Mouse (Mus musculus): ENCODE measurements at regions not wholly inside any gene's neighbourhood (a gene's known extent, or its start where the extent isn't known, plus 50 kb on each side); places are given as distances from the start of the nearest gene placed in this dataset.

GRCm38 (mm10) chr6:140816359-140816758 is 87.3 kb downstream of the Gm11077 start:
- no peaks in the 10 kb centered on the region for H3K27me3 ChIP-seq (ENCODE audit: insufficient read depth, low read length)
- ATAC-seq (ENCODE audit: insufficient read depth), result no peak
- no peaks in the 10 kb centered on the region for H3K4me1 ChIP-seq (ENCODE audit: insufficient read depth)
- no peak for DNase-seq
- no peak overlapping the region for H3K27ac ChIP-seq (ENCODE audit: low read depth)
- H3K4me3 ChIP-seq (ENCODE audit: low read depth, low read length), result no peak overlapping the region
- WGBS, result 30% methylated on average over 1 of the region's 1 CpGs
- no peaks in the 10 kb centered on the region for H3K9me3 ChIP-seq (ENCODE audit: low read depth, low read length)
- no peak overlapping the region for H3K9ac ChIP-seq
- TF ChIP-seq CTCF (IDR thresholded peaks at IDR 0.05; ENCODE audit: low read depth), result no peak
- no peaks in the 10 kb centered on the region for H3K36me3 ChIP-seq (ENCODE audit: insufficient read depth)
- H3K4me2 ChIP-seq, result no peak overlapping the region

GRCm38 (mm10) chr6:140816831-140817230 is 87.7 kb downstream of the Gm11077 start:
- no peak for TF ChIP-seq CTCF (IDR thresholded peaks at IDR 0.05; ENCODE audit: low read depth)
- Histone ChIP-seq H3K9ac (no peak overlapping the region), H3K27me3 (ENCODE audit: insufficient read depth, low read length) (no peaks in the 10 kb centered on the region), H3K36me3 (ENCODE audit: insufficient read depth) (no peaks in the 10 kb centered on the region), H3K4me3 (ENCODE audit: low read depth, low read length) (no peak overlapping the region), H3K9me3 (ENCODE audit: low read depth, low read length) (no peaks in the 10 kb centered on the region), H3K27ac (ENCODE audit: low read depth) (no peak overlapping the region), H3K4me1 (ENCODE audit: insufficient read depth) (no peaks in the 10 kb centered on the region), H3K4me2 (no peak overlapping the region)
- peak; percentile 25 for DNase-seq
- WGBS, result 21% methylated on average over 6 of the region's 6 CpGs
- no peak for ATAC-seq (ENCODE audit: insufficient read depth)

GRCm38 (mm10) chr6:140819451-140819878 is 90.4 kb downstream of the Gm11077 start:
- H3K36me3 ChIP-seq (ENCODE audit: insufficient read depth), result no peaks in the 10 kb centered on the region
- DNase-seq (peak; percentile 69), ATAC-seq (ENCODE audit: insufficient read depth) (peak; percentile 68)
- no peaks in the 10 kb centered on the region for H3K27me3 ChIP-seq (ENCODE audit: insufficient read depth, low read length)
- no peak overlapping the region for H3K27ac ChIP-seq (ENCODE audit: low read depth)
- H3K9ac ChIP-seq, result no peak overlapping the region
- no peaks in the 10 kb centered on the region for H3K4me1 ChIP-seq (ENCODE audit: insufficient read depth)
- TF ChIP-seq CTCF (IDR thresholded peaks at IDR 0.05; ENCODE audit: low read depth), result no peak
- no peak overlapping the region for H3K4me2 ChIP-seq
- 47% methylated on average over 8 of the region's 8 CpGs for WGBS
- H3K4me3 ChIP-seq (ENCODE audit: low read depth, low read length), result no peak overlapping the region
- H3K9me3 ChIP-seq (ENCODE audit: low read depth, low read length), result no peaks in the 10 kb centered on the region

GRCm38 (mm10) chr6:140826522-140826921 is 97.4 kb downstream of the Gm11077 start:
- no peak for ATAC-seq (ENCODE audit: insufficient read depth)
- no peak for TF ChIP-seq CTCF (IDR thresholded peaks at IDR 0.05; ENCODE audit: low read depth)

GRCm38 (mm10) chr6:140827651-140828050 is 98.6 kb downstream of the Gm11077 start:
- no peak for TF ChIP-seq CTCF (IDR thresholded peaks at IDR 0.05; ENCODE audit: low read depth)
- no peak for DNase-seq
- Histone ChIP-seq H3K4me3 (ENCODE audit: low read depth, low read length) (no peak overlapping the region), H3K9ac (no peak overlapping the region), H3K4me1 (ENCODE audit: insufficient read depth) (no peaks in the 10 kb centered on the region), H3K27me3 (ENCODE audit: insufficient read depth, low read length) (no peaks in the 10 kb centered on the region), H3K4me2 (no peak overlapping the region), H3K36me3 (ENCODE audit: insufficient read depth) (no peaks in the 10 kb centered on the region), H3K9me3 (ENCODE audit: low read depth, low read length) (no peaks in the 10 kb centered on the region), H3K27ac (ENCODE audit: low read depth) (no peak overlapping the region)
- ATAC-seq (ENCODE audit: insufficient read depth), result no peak

More at GRCm38 (mm10) chr6:140826522-140826921, 97.4 kb downstream of the Gm11077 start:
- Histone ChIP-seq H3K4me2 (no peak overlapping the region), H3K27ac (ENCODE audit: low read depth) (no peak overlapping the region), H3K4me3 (ENCODE audit: low read depth, low read length) (no peak overlapping the region), H3K36me3 (ENCODE audit: insufficient read depth) (no peaks in the 10 kb centered on the region), H3K9me3 (ENCODE audit: low read depth, low read length) (no peaks in the 10 kb centered on the region), H3K27me3 (ENCODE audit: insufficient read depth, low read length) (no peaks in the 10 kb centered on the region), H3K4me1 (ENCODE audit: insufficient read depth) (no peaks in the 10 kb centered on the region), H3K9ac (no peak overlapping the region)
- DNase-seq, result no peak

- no peak overlapping the region for H3K4me3 ChIP-seq (ENCODE audit: low read depth, low read length)
- no peak for DNase-seq
- no peak for ATAC-seq (ENCODE audit: insufficient read depth)
- TF ChIP-seq CTCF (IDR thresholded peaks at IDR 0.05; ENCODE audit: low read depth), result no peak
- H3K9me3 ChIP-seq (ENCODE audit: low read depth, low read length), result no peaks in the 10 kb centered on the region
- H3K27ac ChIP-seq (ENCODE audit: low read depth), result no peak overlapping the region
- H3K9ac ChIP-seq, result no peak overlapping the region
- WGBS, result 77% methylated on average over 8 of the region's 8 CpGs
- H3K4me1 ChIP-seq (ENCODE audit: insufficient read depth), result no peaks in the 10 kb centered on the region
- H3K27me3 ChIP-seq (ENCODE audit: insufficient read depth, low read length), result no peaks in the 10 kb centered on the region
- H3K4me2 ChIP-seq, result no peak overlapping the region
- H3K36me3 ChIP-seq (ENCODE audit: insufficient read depth), result no peaks in the 10 kb centered on the region
These were observed 114.4 kb downstream of the Gm11077 start for GRCm38 (mm10) chr6:140843292-140843991.

- no peak overlapping the region for H3K4me3 ChIP-seq (ENCODE audit: low read depth, low read length)
- H3K4me2 ChIP-seq, result no peak overlapping the region
- 86% methylated on average over 3 of the region's 3 CpGs for WGBS
These were observed 118.1 kb downstream of the Gm11077 start for GRCm38 (mm10) chr6:140847165-140847564.

More at GRCm38 (mm10) chr6:140847165-140847564, 118.1 kb downstream of the Gm11077 start:
- H3K36me3 ChIP-seq (ENCODE audit: insufficient read depth), result no peaks in the 10 kb centered on the region
- H3K27ac ChIP-seq (ENCODE audit: low read depth), result no peak overlapping the region
- no peaks in the 10 kb centered on the region for H3K4me1 ChIP-seq (ENCODE audit: insufficient read depth)
- TF ChIP-seq CTCF (IDR thresholded peaks at IDR 0.05; ENCODE audit: low read depth), result no peak
- H3K9ac ChIP-seq, result no peak overlapping the region
- ATAC-seq (ENCODE audit: insufficient read depth) (no peak), DNase-seq (no peak)
- H3K27me3 ChIP-seq (ENCODE audit: insufficient read depth, low read length), result no peaks in the 10 kb centered on the region
- H3K9me3 ChIP-seq (ENCODE audit: low read depth, low read length), result no peaks in the 10 kb centered on the region

Data from lung, embryonic 14.5 days (tissue).